Mouse (Mus musculus) CD4-positive helper T cell, adult 2 months (primary cell): Measurements from ENCODE around the gene Dscam.

Experiments used
- DNase-seq: peaks from one replicate; pipeline ENCODE4 v3.0.0-alpha.2; 2012; ENCODE audit warnings: low read depth, missing footprints, low spot score

Gene Dscam

GRCm38 (mm10) chr16:96945468-96946302 lies 224.9 kb downstream of the Dscam start:
- no peak for DNase-seq

GRCm38 (mm10) chr16:96943648-96944047 lies 226.9 kb downstream of the Dscam start:
- no peak for DNase-seq

- DNase-seq, result no peak
These were observed 235.8 kb downstream of the Dscam start for GRCm38 (mm10) chr16:96934795-96935194.

GRCm38 (mm10) chr16:96932211-96932610 lies 238.3 kb downstream of the Dscam start:
- no peak for DNase-seq

GRCm38 (mm10) chr16:96931771-96932170 lies 238.8 kb downstream of the Dscam start:
- no peak for DNase-seq

GRCm38 (mm10) chr16:96928011-96928410 lies 242.5 kb downstream of the Dscam start:
- DNase-seq, result no peak

GRCm38 (mm10) chr16:96927408-96927807 lies 243.1 kb downstream of the Dscam start:
- DNase-seq, result no peak

GRCm38 (mm10) chr16:96926977-96927376 lies 243.6 kb downstream of the Dscam start:
- DNase-seq, result no peak

- DNase-seq, result no peak
These were observed 246.6 kb downstream of the Dscam start for GRCm38 (mm10) chr16:96923941-96924340.

GRCm38 (mm10) chr16:96914495-96914894 lies 256.1 kb downstream of the Dscam start:
- no peak for DNase-seq

- DNase-seq, result no peak
These were observed 257.7 kb downstream of the Dscam start for GRCm38 (mm10) chr16:96912836-96913235.

GRCm38 (mm10) chr16:96912103-96912502 lies 258.4 kb downstream of the Dscam start:
- no peak for DNase-seq

GRCm38 (mm10) chr16:96910405-96911164 lies 260.0 kb downstream of the Dscam start:
- DNase-seq, result no peak

- no peak for DNase-seq
These were observed 262.7 kb downstream of the Dscam start for GRCm38 (mm10) chr16:96907818-96908217.

- DNase-seq, result no peak
These were observed 263.5 kb downstream of the Dscam start for GRCm38 (mm10) chr16:96907081-96907480.

- DNase-seq, result no peak
These were observed 263.9 kb downstream of the Dscam start for GRCm38 (mm10) chr16:96906630-96907029.

GRCm38 (mm10) chr16:96904761-96905160 lies 265.8 kb downstream of the Dscam start:
- no peak for DNase-seq

- no peak for DNase-seq
These were observed 266.2 kb downstream of the Dscam start for GRCm38 (mm10) chr16:96904359-96904758.

GRCm38 (mm10) chr16:96902596-96902995 lies 268.0 kb downstream of the Dscam start:
- DNase-seq, result no peak

GRCm38 (mm10) chr16:96901234-96902014 lies 269.1 kb downstream of the Dscam start:
- no peak for DNase-seq

- DNase-seq, result no peak
These were observed 271.2 kb downstream of the Dscam start for GRCm38 (mm10) chr16:96899329-96899728.
